Mouse (Mus musculus) CD4-positive naive resting alpha-beta T cell, adult 57 days (primary cell): ENCODE results near the gene Pfn4. TPM values are rescaled to one million over a fixed set of nuclear protein-coding genes. Genes with fewer than 3 reads are reported as not detected.

ENCODE experiments used
- total RNA-seq: library from RNA; stranded (reverse); gene quantifications from one replicate; pipeline ENCODE4 v1.2.4, GENCODE M21; 2023

Pfn4 gene
- 1.9 TPM for total RNA-seq

DNA sequence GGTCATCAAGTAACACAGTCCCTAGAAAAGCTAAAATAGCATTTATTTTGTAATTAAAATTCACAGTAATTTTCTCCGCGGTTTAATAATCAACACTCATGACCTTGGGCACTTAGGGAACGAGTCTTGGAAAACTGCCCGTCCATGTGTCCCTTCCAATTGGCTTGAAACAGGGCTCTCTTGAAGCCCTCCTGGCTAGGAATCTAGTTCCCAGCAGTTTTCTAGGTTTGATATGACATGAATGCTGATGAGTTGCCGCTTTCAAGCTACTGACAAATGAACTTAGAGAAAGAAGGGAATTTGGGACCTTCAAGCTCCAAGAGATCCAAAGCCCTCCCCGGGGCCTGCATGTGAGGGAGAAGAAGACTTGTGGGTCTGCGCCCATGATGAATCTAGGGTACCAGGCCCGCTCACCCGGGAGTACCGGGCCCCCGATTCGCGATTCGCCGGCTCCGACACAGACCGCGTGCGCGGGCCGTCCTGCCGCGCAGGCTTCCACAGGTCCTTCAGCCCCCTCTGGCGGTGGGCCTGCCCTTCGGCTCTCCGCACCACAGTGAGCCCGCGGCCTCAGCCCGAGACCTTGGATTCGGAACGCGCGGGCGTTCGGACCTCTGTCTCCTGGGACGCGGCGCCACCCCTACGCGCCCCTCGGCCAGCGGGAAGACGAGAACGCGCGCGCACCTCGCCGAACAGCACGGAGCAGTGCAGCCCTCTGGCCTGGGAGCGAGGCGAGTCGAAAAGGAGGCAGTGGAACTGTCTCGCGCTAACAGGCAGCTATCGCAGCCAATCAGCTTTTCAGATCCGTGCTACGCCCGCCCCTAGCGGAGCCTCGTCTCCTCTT, at the start of gene Pfn4, which contains the start of gene Fam228b:
Gene Pfn4, plus strand, starts transcription at position 531 of the 841 bp plus-strand sequence.
Gene Fam228b, minus strand, starts transcription at position 776 of the 841 bp plus-strand sequence.

DNA sequence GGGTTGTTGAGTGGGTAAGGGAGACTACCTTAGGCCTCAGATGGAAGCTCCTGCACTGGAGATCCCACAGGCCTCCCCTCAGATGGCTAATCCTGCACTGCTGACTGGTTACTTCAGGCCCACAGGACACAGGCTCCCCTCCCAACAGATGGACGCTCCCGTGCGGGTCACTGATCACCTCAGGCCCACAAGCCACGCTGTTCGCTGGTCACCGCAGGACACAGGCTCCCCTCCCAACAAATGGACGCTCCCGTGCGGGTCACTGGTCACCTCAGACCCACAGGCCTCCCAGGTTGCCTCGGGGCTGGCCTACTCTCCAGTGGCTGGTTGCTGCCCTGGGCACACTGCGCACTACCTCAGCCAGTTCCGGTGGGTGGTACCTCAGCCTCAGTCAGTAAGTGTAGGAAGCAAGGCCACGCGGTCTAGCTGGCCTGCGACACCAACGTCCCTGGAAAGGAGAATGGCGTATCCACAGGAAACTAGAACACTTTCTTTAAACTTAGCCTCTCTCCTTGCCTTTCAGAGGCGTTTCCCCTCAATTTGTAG, 30.7 kb upstream of the Pfn4 start, which contains the start of gene Fam228a:
Gene Fam228a, minus strand, starts transcription at position 400 of the 546 bp plus-strand sequence.

GRCm38 (mm10) chr12:4817361-4818101, 48.7 kb downstream of the Pfn4 start, which contains the start of gene Sf3b6:
Gene Sf3b6 (plus strand): TSS chr12:4817544.

Other genes with a start within 250 kb of the Pfn4 start
- 210 TPM for gene Itsn2, start 176.4 kb upstream of the Pfn4 start, total RNA-seq
- gene Gm3625, start 176.1 kb upstream of the Pfn4 start, total RNA-seq, result not detected
- gene Fam228a, start 30.6 kb upstream of the Pfn4 start, total RNA-seq, result not detected
- gene Fam228b, start 245 bp downstream of the Pfn4 start, total RNA-seq, result 5.5 TPM
- 129 TPM for gene Sf3b6, start 48.5 kb downstream of the Pfn4 start, total RNA-seq
- gene Fkbp1b, start 72.6 kb downstream of the Pfn4 start, total RNA-seq, result 1.2 TPM
- 16.2 TPM for gene Wdcp, start 74.3 kb downstream of the Pfn4 start, total RNA-seq
- gene Mfsd2b, start 105.3 kb downstream of the Pfn4 start, total RNA-seq, result 3.5 TPM
- 28.9 TPM for gene Ubxn2a, start 138.7 kb downstream of the Pfn4 start, total RNA-seq
- gene Atad2b, start 148.3 kb downstream of the Pfn4 start, total RNA-seq, result 79.5 TPM